8 mouse cellular contexts compared by ENCODE assay signal in genomic region chr5:93024754-93025280, GRCm38 (mm10). TPM values are rescaled to one million over a fixed set of nuclear protein-coding genes. Genes with fewer than 3 reads are reported as not detected.
A peak's percentile ranks its signal among the peaks of the same experiment; 100 is the strongest.
DNase-seq lines count a peak whose midpoint lies in the region; ATAC-seq and TF ChIP-seq lines count a peak whose summit lies in the region.

No protein-coding gene starts in this region.

- H3K4me2 ChIP-seq in forebrain, embryonic 16.5 days (ENCODE audit: low read length): no peak overlapping the region
- H3K4me2 ChIP-seq in heart, postnatal 0 days (ENCODE audit: low read depth, low read length): no peak overlapping the region
- no peak overlapping the region for H3K4me2 ChIP-seq in limb, embryonic 14.5 days (replicated peaks; ENCODE audit: low read depth, low read length, severe bottlenecking)
- H3K4me2 ChIP-seq in hindbrain, embryonic 11.5 days (replicated peaks; ENCODE audit: low read depth, low read length): no peak overlapping the region

- H3K27ac ChIP-seq in forebrain, embryonic 10.5 days: peak overlapping the region; percentile 62
- no peak overlapping the region for H3K27ac ChIP-seq in forebrain, embryonic 16.5 days (ENCODE audit: low read length)
- peak overlapping the region; percentile 65 for H3K27ac ChIP-seq in heart, postnatal 0 days (ENCODE audit: low read depth)
- H3K27ac ChIP-seq in limb, embryonic 14.5 days (replicated peaks; ENCODE audit: low read depth, low read length): peak overlapping the region; percentile 33; the same call in 1 of the 2 replicates
- no peak overlapping the region for H3K27ac ChIP-seq in hindbrain, embryonic 11.5 days (ENCODE audit: low read depth, low read length)

- 27% methylated on average over 7 of the region's 7 CpGs for WGBS in forebrain, embryonic 10.5 days
- WGBS in forebrain, embryonic 16.5 days: 29% methylated on average over 7 of the region's 7 CpGs
- WGBS in heart, postnatal 0 days: 35% methylated on average over 7 of the region's 7 CpGs
- 7% methylated on average over 7 of the region's 7 CpGs for WGBS in limb, embryonic 14.5 days
- WGBS in hindbrain, embryonic 11.5 days: 22% methylated on average over 7 of the region's 7 CpGs

- TF ChIP-seq CTCF in heart, postnatal 0 days (IDR thresholded peaks at IDR 0.05; ENCODE audit: low read depth): no peak

- no peak for DNase-seq in forebrain, embryonic 10.5 days (ENCODE audit: extremely low spot score, low spot score)
- DNase-seq in adipocyte (ENCODE audit: low spot score): peak; percentile 68
- DNase-seq in heart, postnatal 0 days (ENCODE audit: low spot score): no peak
- peak; percentile 82 for DNase-seq in limb, embryonic 14.5 days (ENCODE audit: low spot score)
- DNase-seq in T-cell, adult 2 months (ENCODE audit: low spot score): no peak
- DNase-seq in hindbrain, embryonic 11.5 days (ENCODE audit: low spot score): no peak
- DNase-seq in thymus, postnatal 25 days: no peak

- peaks cover 35% of the 10 kb centered on the region for H3K4me1 ChIP-seq in forebrain, embryonic 10.5 days
- no peaks in the 10 kb centered on the region for H3K4me1 ChIP-seq in forebrain, embryonic 16.5 days (replicated peaks; ENCODE audit: control insufficient read depth, insufficient read depth, low read length)
- H3K4me1 ChIP-seq in heart, postnatal 0 days (ENCODE audit: control insufficient read depth, insufficient read depth): peaks cover 24% of the 10 kb centered on the region
- H3K4me1 ChIP-seq in limb, embryonic 14.5 days (ENCODE audit: control insufficient read depth, insufficient read depth, low read length): peaks cover 43% of the 10 kb centered on the region
- no peaks in the 10 kb centered on the region for H3K4me1 ChIP-seq in hindbrain, embryonic 11.5 days (replicated peaks; ENCODE audit: control insufficient read depth, insufficient read depth, low read length)

- H3K4me3 ChIP-seq in forebrain, embryonic 10.5 days: no peak overlapping the region
- no peak overlapping the region for H3K4me3 ChIP-seq in forebrain, embryonic 16.5 days (replicated peaks; ENCODE audit: low read length)
- no peak overlapping the region for H3K4me3 ChIP-seq in heart, postnatal 0 days (ENCODE audit: low read depth, low read length)
- H3K4me3 ChIP-seq in limb, embryonic 14.5 days (replicated peaks; ENCODE audit: low read length): no peak overlapping the region
- no peak overlapping the region for H3K4me3 ChIP-seq in hindbrain, embryonic 11.5 days (ENCODE audit: low read depth, low read length)

- no peak for TF ChIP-seq EP300 in heart, postnatal 0 days (IDR thresholded peaks at IDR 0.05; ENCODE audit: low read depth)

- H3K36me3 ChIP-seq in forebrain, embryonic 10.5 days (replicated peaks): no peaks in the 10 kb centered on the region
- H3K36me3 ChIP-seq in forebrain, embryonic 16.5 days (ENCODE audit: control insufficient read depth, insufficient read depth): no peaks in the 10 kb centered on the region
- no peaks in the 10 kb centered on the region for H3K36me3 ChIP-seq in heart, postnatal 0 days (replicated peaks; ENCODE audit: control insufficient read depth, insufficient read depth, low read length)
- H3K36me3 ChIP-seq in limb, embryonic 14.5 days (ENCODE audit: control insufficient read depth, insufficient read depth, low read length): no peaks in the 10 kb centered on the region
- H3K36me3 ChIP-seq in hindbrain, embryonic 11.5 days (ENCODE audit: control insufficient read depth, insufficient read depth, low read length): no peaks in the 10 kb centered on the region

- no peak for TF ChIP-seq POLR2A in limb, embryonic 14.5 days (IDR thresholded peaks at IDR 0.05; ENCODE audit: borderline replicate concordance, extremely low read depth, insufficient read depth, insufficient read length)

- no peak overlapping the region for H3K9ac ChIP-seq in forebrain, embryonic 16.5 days (replicated peaks; ENCODE audit: low read depth, low read length)
- no peak overlapping the region for H3K9ac ChIP-seq in heart, postnatal 0 days (replicated peaks; ENCODE audit: low read depth, low read length)
- no peak overlapping the region for H3K9ac ChIP-seq in limb, embryonic 14.5 days (ENCODE audit: low read depth, low read length, severe bottlenecking)
- H3K9ac ChIP-seq in hindbrain, embryonic 11.5 days (ENCODE audit: low read depth, low read length): no peak overlapping the region

- H3K27me3 ChIP-seq in forebrain, embryonic 10.5 days (ENCODE audit: poor library complexity, severe bottlenecking): no peaks in the 10 kb centered on the region
- no peaks in the 10 kb centered on the region for H3K27me3 ChIP-seq in forebrain, embryonic 16.5 days (replicated peaks; ENCODE audit: control insufficient read depth, insufficient read depth, low read length)
- no peaks in the 10 kb centered on the region for H3K27me3 ChIP-seq in heart, postnatal 0 days (ENCODE audit: control insufficient read depth, insufficient read depth, low read length)
- no peaks in the 10 kb centered on the region for H3K27me3 ChIP-seq in limb, embryonic 14.5 days (ENCODE audit: control insufficient read depth, insufficient read depth, low read length)
- H3K27me3 ChIP-seq in hindbrain, embryonic 11.5 days (ENCODE audit: control insufficient read depth, insufficient read depth, low read length): no peaks in the 10 kb centered on the region

- no peak for ATAC-seq in forebrain, embryonic 16.5 days
- ATAC-seq in heart, postnatal 0 days (ENCODE audit: insufficient read depth, low read depth): peak; percentile 33
- ATAC-seq in limb, embryonic 14.5 days (ENCODE audit: low FRiP score, low read depth): peak; percentile 20; the same call in 1 of the 2 replicates
- no peak for ATAC-seq in hindbrain, embryonic 11.5 days (ENCODE audit: low FRiP score)

- no peaks in the 10 kb centered on the region for H3K9me3 ChIP-seq in forebrain, embryonic 10.5 days
- no peaks in the 10 kb centered on the region for H3K9me3 ChIP-seq in forebrain, embryonic 16.5 days (ENCODE audit: control insufficient read depth, low read length)
- H3K9me3 ChIP-seq in heart, postnatal 0 days (replicated peaks; ENCODE audit: control insufficient read depth, low read length): no peaks in the 10 kb centered on the region
- no peaks in the 10 kb centered on the region for H3K9me3 ChIP-seq in limb, embryonic 14.5 days (ENCODE audit: control insufficient read depth, low read length)
- no peaks in the 10 kb centered on the region for H3K9me3 ChIP-seq in hindbrain, embryonic 11.5 days (ENCODE audit: control insufficient read depth, low read length)

RNA-seq across cellular contexts. Expression of gene Sowahb, which starts 20.0 kb away (rescaled TPM):
- polyA plus RNA-seq in forebrain, embryonic 10.5 days (2016; fragmentation: Nextera tagmentation; extraction: Ambion mirVana): 0.21 and 0.43 TPM in 2 replicates
- polyA plus RNA-seq in forebrain, embryonic 16.5 days (2015; fragmentation: Nextera tagmentation; extraction: Ambion mirVana): 0.06 TPM in 1 of 2 replicates, not detected in the other
- not detected in 2 replicates for total RNA-seq in heart, postnatal 0 days (2014; rRNA removed; ENCODE audit: low replicate concordance)
- polyA plus RNA-seq in heart, postnatal 0 days (2015; fragmentation: Nextera tagmentation; extraction: Ambion mirVana): not detected in 2 replicates
- polyA plus RNA-seq in limb, embryonic 14.5 days (2012; rRNA removed): 0.24 and 0.34 TPM in 2 replicates
- 0.68 and 0.73 TPM in 2 replicates for polyA plus RNA-seq in limb, embryonic 14.5 days (2014; fragmentation: Nextera tagmentation; extraction: Ambion mirVana)
- 0.25 and 0.32 TPM in 2 replicates for polyA plus RNA-seq in hindbrain, embryonic 11.5 days (2014; fragmentation: Nextera tagmentation; extraction: Ambion mirVana)

Comparison
In these comparisons a context has a peak if more than half of its experiments do, and no peak if none do; other contexts are left out.
1. H3K27ac ChIP-seq: peak in forebrain, embryonic 10.5 days (single experiment), heart, postnatal 0 days (single experiment) and limb, embryonic 14.5 days (single experiment); none in forebrain, embryonic 16.5 days (single experiment) and hindbrain, embryonic 11.5 days (single experiment).
2. DNase-seq: peak in adipocyte (single experiment) and limb, embryonic 14.5 days (single experiment); none in forebrain, embryonic 10.5 days (single experiment), heart, postnatal 0 days (single experiment), T-cell, adult 2 months (single experiment), hindbrain, embryonic 11.5 days (single experiment) and thymus, postnatal 25 days (single experiment).
3. ATAC-seq: peak in heart, postnatal 0 days (single experiment) and limb, embryonic 14.5 days (single experiment); none in forebrain, embryonic 16.5 days (single experiment) and hindbrain, embryonic 11.5 days (single experiment).